Mouse (Mus musculus) heart, postnatal 0 days (tissue): ENCODE results near the gene Lif.

Experiments used
- CTCF ChIP-seq: IDR thresholded peaks from 2 replicates; pipeline ENCODE4 v1.5.1; 2016; ENCODE audit warnings: antibody characterized with exemption, control low read depth, low read depth
- EP300 ChIP-seq: IDR thresholded peaks from 2 replicates; pipeline ENCODE4 v1.6.1; 2016; ENCODE audit warnings: antibody characterized with exemption, low read depth

DNA sequence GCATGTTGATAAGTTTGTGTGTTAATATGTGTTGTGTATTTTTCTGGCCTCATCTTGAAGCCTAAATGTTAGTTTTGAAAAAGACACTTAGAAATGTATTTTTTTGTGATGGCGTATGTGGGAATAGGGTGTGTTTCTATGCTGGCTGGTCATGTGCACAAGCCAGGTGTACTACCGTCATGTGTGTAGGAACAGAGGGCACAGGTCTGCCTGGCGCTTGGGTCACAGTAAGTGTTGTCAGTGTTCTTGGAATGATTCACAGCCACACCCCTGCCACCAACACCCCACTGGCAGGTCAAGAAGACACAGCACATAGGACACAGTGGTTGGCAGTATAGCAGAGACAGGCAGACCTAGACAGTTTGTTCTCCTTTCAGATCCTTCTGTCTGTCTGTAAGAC lies 8.2 kb upstream of the Lif start:
- TF ChIP-seq EP300 (no peak), CTCF (no peak)
